ENCODE assay signal across 8 mouse cellular contexts in genomic region chr3:95675301-95676092, GRCm38 (mm10). TPM values are rescaled to one million over a fixed set of nuclear protein-coding genes. Genes with fewer than 3 reads are reported as not detected.
DNase-seq lines count a peak whose midpoint lies in the region; ATAC-seq and TF ChIP-seq lines count a peak whose summit lies in the region.

No protein-coding gene starts in this region.

- H3K9me3 ChIP-seq in heart, embryonic 13.5 days, result no peaks in the 10 kb centered on the region
- H3K9me3 ChIP-seq in kidney, embryonic 16.5 days (ENCODE audit: low read length), result no peaks in the 10 kb centered on the region
- no peaks in the 10 kb centered on the region for H3K9me3 ChIP-seq in liver, embryonic 16.5 days (replicated peaks; ENCODE audit: control insufficient read depth, low read length)
- no peaks in the 10 kb centered on the region for H3K9me3 ChIP-seq in neural tube, embryonic 11.5 days (ENCODE audit: control insufficient read depth, low read length)
- H3K9me3 ChIP-seq in stomach, postnatal 0 days (ENCODE audit: control insufficient read depth, low read length), result no peaks in the 10 kb centered on the region

- no peak for TF ChIP-seq POLR2A in bone marrow macrophage, adult 2 months (IDR thresholded peaks at IDR 0.05; ENCODE audit: borderline replicate concordance, low read depth, low read length)
- TF ChIP-seq POLR2A in embryonic fibroblast, embryonic 13.5 days (IDR thresholded peaks at IDR 0.05; ENCODE audit: low read depth, low read length), result no peak

- H3K27me3 ChIP-seq in heart, embryonic 13.5 days (replicated peaks), result no peaks in the 10 kb centered on the region
- H3K27me3 ChIP-seq in kidney, embryonic 16.5 days (ENCODE audit: insufficient read depth, low read length), result no peaks in the 10 kb centered on the region
- no peaks in the 10 kb centered on the region for H3K27me3 ChIP-seq in liver, embryonic 16.5 days (ENCODE audit: control insufficient read depth, insufficient read depth, low read depth, low read length)
- no peaks in the 10 kb centered on the region for H3K27me3 ChIP-seq in neural tube, embryonic 11.5 days (ENCODE audit: control insufficient read depth, insufficient read depth, low read length)
- no peaks in the 10 kb centered on the region for H3K27me3 ChIP-seq in stomach, postnatal 0 days (ENCODE audit: control insufficient read depth, insufficient read depth, low read length)

- peaks cover 44% of the 10 kb centered on the region for H3K36me3 ChIP-seq in heart, embryonic 13.5 days
- H3K36me3 ChIP-seq in kidney, embryonic 16.5 days (ENCODE audit: insufficient read depth, low read length), result 0 out of 2 replicates have a peak, but pooled peaks cover 6% of the 10 kb centered on the region
- no peaks in the 10 kb centered on the region for H3K36me3 ChIP-seq in liver, embryonic 16.5 days (ENCODE audit: control insufficient read depth, insufficient read depth)
- no peaks in the 10 kb centered on the region for H3K36me3 ChIP-seq in neural tube, embryonic 11.5 days (ENCODE audit: control insufficient read depth, insufficient read depth, low read length)
- H3K36me3 ChIP-seq in stomach, postnatal 0 days (ENCODE audit: control insufficient read depth, insufficient read depth, low read length), result no peaks in the 10 kb centered on the region

- peak; percentile 85 for TF ChIP-seq EP300 in stomach, postnatal 0 days (optimal IDR thresholded peaks at IDR 0.05)

- H3K4me2 ChIP-seq in heart, embryonic 13.5 days, result peak overlapping the region; percentile 67
- peak overlapping the region; percentile 19 for H3K4me2 ChIP-seq in kidney, embryonic 16.5 days (replicated peaks; ENCODE audit: low read depth, low read length)
- peak overlapping the region; percentile 74 for H3K4me2 ChIP-seq in liver, embryonic 16.5 days (ENCODE audit: low read depth, low read length)
- H3K4me2 ChIP-seq in neural tube, embryonic 11.5 days (ENCODE audit: low read depth), result 0 out of 2 replicates have a peak overlapping the region, but pooled peaks have one; percentile 1
- H3K4me2 ChIP-seq in stomach, postnatal 0 days (replicated peaks; ENCODE audit: low read depth), result peak overlapping the region; percentile 38

- H3K27ac ChIP-seq in bone marrow macrophage, adult 2 months (ENCODE audit: insufficient read depth, low read depth, low read length), result peak overlapping the region; percentile 99
- peak overlapping the region; percentile 98 for H3K27ac ChIP-seq in embryonic fibroblast, embryonic 13.5 days (ENCODE audit: insufficient read depth, low read length)
- H3K27ac ChIP-seq in heart, embryonic 13.5 days (replicated peaks), result peak overlapping the region; percentile 96
- peak overlapping the region; percentile 98 for H3K27ac ChIP-seq in kidney, embryonic 16.5 days (ENCODE audit: low read length)
- peak overlapping the region; percentile 98 for H3K27ac ChIP-seq in liver, embryonic 16.5 days (ENCODE audit: low read length)
- peak overlapping the region; percentile 54 for H3K27ac ChIP-seq in neural tube, embryonic 11.5 days (ENCODE audit: low read depth, low read length)
- H3K27ac ChIP-seq in stomach, postnatal 0 days (replicated peaks), result peak overlapping the region; percentile 99

- TF ChIP-seq CTCF in bone marrow macrophage, adult 2 months (IDR thresholded peaks at IDR 0.05; ENCODE audit: low read depth, low read length), result peak; percentile 99
- peak; percentile 29; the same call in 1 of the 2 replicates for TF ChIP-seq CTCF in embryonic fibroblast, embryonic 13.5 days (IDR thresholded peaks at IDR 0.05; ENCODE audit: borderline replicate concordance, insufficient read depth, low read length)
- TF ChIP-seq CTCF in stomach, postnatal 0 days (IDR thresholded peaks at IDR 0.05; ENCODE audit: low read depth), result peak; percentile 87

- H3K9ac ChIP-seq in heart, embryonic 13.5 days, result peak overlapping the region; percentile 81
- peak overlapping the region; percentile 53 for H3K9ac ChIP-seq in kidney, embryonic 16.5 days (replicated peaks; ENCODE audit: low read length)
- peak overlapping the region; percentile 77 for H3K9ac ChIP-seq in liver, embryonic 16.5 days (ENCODE audit: low read depth, low read length)
- no peak overlapping the region for H3K9ac ChIP-seq in neural tube, embryonic 11.5 days (ENCODE audit: low read length)
- H3K9ac ChIP-seq in stomach, postnatal 0 days (ENCODE audit: low read length), result peak overlapping the region; percentile 56

- H3K4me3 ChIP-seq in bone marrow macrophage, adult 2 months (ENCODE audit: insufficient read depth, low read length), result 0 out of 2 replicates have a peak overlapping the region, but pooled peaks have one; percentile 1
- no peak overlapping the region for H3K4me3 ChIP-seq in embryonic fibroblast, embryonic 13.5 days (ENCODE audit: insufficient read depth, low read length)
- 0 out of 2 replicates have a peak overlapping the region, but pooled peaks have one; percentile 16 for H3K4me3 ChIP-seq in heart, embryonic 13.5 days
- H3K4me3 ChIP-seq in kidney, embryonic 16.5 days (ENCODE audit: low read length), result 0 out of 2 replicates have a peak overlapping the region, but pooled peaks have one; percentile 6
- H3K4me3 ChIP-seq in liver, embryonic 16.5 days (ENCODE audit: low read depth, low read length), result peak overlapping the region; percentile 50
- H3K4me3 ChIP-seq in neural tube, embryonic 11.5 days (ENCODE audit: low read depth, low read length), result no peak overlapping the region; the same call in 1 of the 2 replicates
- no peak overlapping the region for H3K4me3 ChIP-seq in stomach, postnatal 0 days (ENCODE audit: low read depth, low read length)

- WGBS in heart, embryonic 13.5 days, result 14% methylated on average over 7 of the region's 8 CpGs
- WGBS in kidney, embryonic 16.5 days, result 15% methylated on average over 8 of the region's 8 CpGs
- 26% methylated on average over 8 of the region's 8 CpGs for WGBS in liver, embryonic 16.5 days (ENCODE audit: insufficient replicate concordance)
- 17% methylated on average over 7 of the region's 8 CpGs for WGBS in neural tube, embryonic 11.5 days
- 4% methylated on average over 8 of the region's 8 CpGs for WGBS in stomach, postnatal 0 days

- peak; percentile 42 to 54 for DNase-seq in CD8-positive naive resting alpha-beta T cell, adult 2 months (ENCODE audit: low read depth in 2 of 2, low spot score in 2 of 2)
- DNase-seq in neural tube, embryonic 11.5 days (ENCODE audit: low spot score), result peak; percentile 75
- peak; percentile 85 for DNase-seq in stomach, postnatal 0 days (ENCODE audit: low spot score)

- H3K4me1 ChIP-seq in bone marrow macrophage, adult 2 months (ENCODE audit: control insufficient read depth, insufficient read depth, low read length), result peaks cover 52% of the 10 kb centered on the region
- H3K4me1 ChIP-seq in embryonic fibroblast, embryonic 13.5 days (ENCODE audit: control insufficient read depth, insufficient read depth, low read length), result peaks cover 25% of the 10 kb centered on the region
- H3K4me1 ChIP-seq in heart, embryonic 13.5 days, result peaks cover 75% of the 10 kb centered on the region
- peaks cover 52% of the 10 kb centered on the region for H3K4me1 ChIP-seq in kidney, embryonic 16.5 days (ENCODE audit: insufficient read depth, low read length)
- H3K4me1 ChIP-seq in liver, embryonic 16.5 days (ENCODE audit: control insufficient read depth, low read depth, low read length), result peaks cover 59% of the 10 kb centered on the region
- peaks cover 13% of the 10 kb centered on the region for H3K4me1 ChIP-seq in neural tube, embryonic 11.5 days (ENCODE audit: control insufficient read depth, insufficient read depth, low read length)
- peaks cover 21% of the 10 kb centered on the region for H3K4me1 ChIP-seq in stomach, postnatal 0 days (replicated peaks; ENCODE audit: control insufficient read depth, insufficient read depth)

- ATAC-seq in heart, embryonic 13.5 days (ENCODE audit: extremely low read depth, insufficient number of reproducible peaks, low FRiP score, low TSS enrichment), result peak; percentile 15; the same call in 1 of the 2 replicates
- ATAC-seq in kidney, embryonic 16.5 days (ENCODE audit: low FRiP score, low TSS enrichment), result peak; percentile 36; the same call in 1 of the 2 replicates
- ATAC-seq in liver, embryonic 16.5 days (ENCODE audit: low read depth), result peak; percentile 23
- 0 out of 2 replicates have a peak, but pooled peaks have one; percentile 3 for ATAC-seq in neural tube, embryonic 11.5 days (ENCODE audit: insufficient read depth, low FRiP score, low TSS enrichment)
- peak; percentile 69 for ATAC-seq in stomach, postnatal 0 days (ENCODE audit: low FRiP score, low TSS enrichment)

RNA-seq across cellular contexts. Expression of gene Adamtsl4, which starts 12.2 kb away (rescaled TPM):
- 2.4 and 2.6 TPM in 2 replicates for polyA plus RNA-seq in bone marrow macrophage, adult 2 months (2012; ENCODE audit: insufficient read depth, insufficient read length, missing spikeins)
- polyA plus RNA-seq in embryonic fibroblast, embryonic 13.5 days (2011; ENCODE audit: insufficient read length, low read depth, missing spikeins), result 18.9 and 26.4 TPM in 2 replicates
- 4.8 and 7.3 TPM in 2 replicates for polyA plus RNA-seq in heart, embryonic 13.5 days (2015; fragmentation: Nextera tagmentation; extraction: Ambion mirVana)
- 3.8 and 3.9 TPM in 2 replicates for polyA plus RNA-seq in kidney, embryonic 16.5 days (2015; fragmentation: Nextera tagmentation; extraction: Ambion mirVana)
- 0.74 and 0.83 TPM in 2 replicates for polyA plus RNA-seq in liver, embryonic 16.5 days (2015; fragmentation: Nextera tagmentation; extraction: Ambion mirVana)
- polyA plus RNA-seq in neural tube, embryonic 11.5 days (2014; fragmentation: Nextera tagmentation; extraction: Ambion mirVana), result 0.42 and 0.82 TPM in 2 replicates
- 9.4 and 10.4 TPM in 2 replicates for polyA plus RNA-seq in stomach, postnatal 0 days (2015; fragmentation: Nextera tagmentation; extraction: Ambion mirVana)

RNA-seq across cellular contexts. Expression of gene Mcl1, which starts 16.9 kb away (rescaled TPM):
- polyA plus RNA-seq in bone marrow macrophage, adult 2 months (2012; ENCODE audit: insufficient read depth, insufficient read length, missing spikeins), result 565 and 578 TPM in 2 replicates
- 109 and 118 TPM in 2 replicates for polyA plus RNA-seq in embryonic fibroblast, embryonic 13.5 days (2011; ENCODE audit: insufficient read length, low read depth, missing spikeins)
- polyA plus RNA-seq in heart, embryonic 13.5 days (2015; fragmentation: Nextera tagmentation; extraction: Ambion mirVana), result 36.0 and 36.2 TPM in 2 replicates
- polyA plus RNA-seq in kidney, embryonic 16.5 days (2015; fragmentation: Nextera tagmentation; extraction: Ambion mirVana), result 23.7 and 38.1 TPM in 2 replicates
- polyA plus RNA-seq in liver, embryonic 16.5 days (2015; fragmentation: Nextera tagmentation; extraction: Ambion mirVana), result 11.1 and 14.5 TPM in 2 replicates
- polyA plus RNA-seq in neural tube, embryonic 11.5 days (2014; fragmentation: Nextera tagmentation; extraction: Ambion mirVana), result 75.7 and 79.4 TPM in 2 replicates
- 57.9 and 59.2 TPM in 2 replicates for polyA plus RNA-seq in stomach, postnatal 0 days (2015; fragmentation: Nextera tagmentation; extraction: Ambion mirVana)

RNA-seq across cellular contexts. Expression of gene Ensa, which starts 50.7 kb away (rescaled TPM):
- 99.2 and 115 TPM in 2 replicates for polyA plus RNA-seq in bone marrow macrophage, adult 2 months (2012; ENCODE audit: insufficient read depth, insufficient read length, missing spikeins)
- 71.5 and 86.4 TPM in 2 replicates for polyA plus RNA-seq in embryonic fibroblast, embryonic 13.5 days (2011; ENCODE audit: insufficient read length, low read depth, missing spikeins)
- 46.5 and 53.1 TPM in 2 replicates for polyA plus RNA-seq in heart, embryonic 13.5 days (2015; fragmentation: Nextera tagmentation; extraction: Ambion mirVana)
- 76.4 and 78.6 TPM in 2 replicates for polyA plus RNA-seq in kidney, embryonic 16.5 days (2015; fragmentation: Nextera tagmentation; extraction: Ambion mirVana)
- polyA plus RNA-seq in liver, embryonic 16.5 days (2015; fragmentation: Nextera tagmentation; extraction: Ambion mirVana), result 32.8 and 33.4 TPM in 2 replicates
- 84.4 TPM in 2 replicates for polyA plus RNA-seq in neural tube, embryonic 11.5 days (2014; fragmentation: Nextera tagmentation; extraction: Ambion mirVana)
- 42.3 and 44.2 TPM in 2 replicates for polyA plus RNA-seq in stomach, postnatal 0 days (2015; fragmentation: Nextera tagmentation; extraction: Ambion mirVana)

Comparison
In these comparisons a context has a peak if more than half of its experiments do, and no peak if none do; other contexts are left out.
1. H3K4me3 ChIP-seq: peak in bone marrow macrophage, adult 2 months (single experiment), heart, embryonic 13.5 days (single experiment), kidney, embryonic 16.5 days (single experiment) and liver, embryonic 16.5 days (single experiment); none in embryonic fibroblast, embryonic 13.5 days (single experiment), neural tube, embryonic 11.5 days (single experiment) and stomach, postnatal 0 days (single experiment).
2. CTCF ChIP-seq: peak in every context shown above with its lines; median percentile 99 in bone marrow macrophage, adult 2 months; 87 in stomach, postnatal 0 days; 29 in embryonic fibroblast, embryonic 13.5 days.
3. ATAC-seq: peak in every context shown above with its lines; median percentile 69 in stomach, postnatal 0 days; 36 in kidney, embryonic 16.5 days; 23 in liver, embryonic 16.5 days; 15 in heart, embryonic 13.5 days; 3 in neural tube, embryonic 11.5 days.
4. H3K4me2 ChIP-seq: peak in every context shown above with its lines; median percentile 74 in liver, embryonic 16.5 days; 67 in heart, embryonic 13.5 days; 38 in stomach, postnatal 0 days; 19 in kidney, embryonic 16.5 days; 1 in neural tube, embryonic 11.5 days.
5. Peak in every context shown above with its lines, with median percentiles within 50 percentile points of each other: DNase-seq and H3K27ac ChIP-seq.